Mouse (Mus musculus): Measurements from ENCODE around the gene Nxn.
"Not testable (repeated sequence)": the region's sequence is repeated elsewhere in the genome, so short reads cannot be mapped to it uniquely, and the experiment has no call there.

The Nxn gene

GRCm38 (mm10) chr11:76213841-76214240 is 185.1 kb downstream of the Nxn start:
- DNase-seq (ENCODE audit: low spot score) = no peak

GRCm38 (mm10) chr11:76211595-76211994 is 187.3 kb downstream of the Nxn start:
- not testable (repeated sequence) for DNase-seq (ENCODE audit: low spot score)

GRCm38 (mm10) chr11:76210228-76210985 is 188.5 kb downstream of the Nxn start:
- DNase-seq (ENCODE audit: low spot score) = no peak
